Mouse (Mus musculus): ENCODE data around the gene Cspg5.

Cspg5 gene

DNA sequence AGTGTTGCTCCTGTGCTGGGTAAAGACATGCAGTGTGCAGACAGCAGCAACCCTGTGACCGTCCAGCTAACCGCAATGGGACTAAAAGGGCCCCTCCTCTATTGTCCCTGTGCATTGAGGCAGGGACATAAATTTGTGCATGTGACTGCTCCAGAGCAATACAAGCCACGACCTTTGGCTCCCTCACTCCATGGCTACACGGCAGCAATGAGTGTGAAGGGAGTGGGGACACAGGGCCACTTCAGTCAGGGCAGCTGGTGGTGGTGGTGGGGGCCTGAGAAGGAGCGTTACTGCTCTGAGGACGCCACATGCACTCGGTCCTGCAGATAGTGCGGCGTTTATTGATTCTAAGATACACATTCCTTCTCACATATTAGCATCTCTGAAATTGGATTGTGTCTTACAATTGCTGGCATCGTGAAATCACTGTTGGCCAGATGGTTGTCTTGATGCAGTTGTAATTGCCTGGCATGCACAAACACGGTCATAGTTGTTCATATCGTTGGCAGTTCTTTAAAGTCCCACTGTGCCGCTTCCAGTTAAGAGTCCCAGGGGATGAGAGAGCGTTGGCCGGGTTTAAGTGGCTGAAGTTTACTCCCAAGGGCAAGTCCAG is 11.9 kb downstream of the Cspg5 start:
- DNase-seq = no peak

DNA sequence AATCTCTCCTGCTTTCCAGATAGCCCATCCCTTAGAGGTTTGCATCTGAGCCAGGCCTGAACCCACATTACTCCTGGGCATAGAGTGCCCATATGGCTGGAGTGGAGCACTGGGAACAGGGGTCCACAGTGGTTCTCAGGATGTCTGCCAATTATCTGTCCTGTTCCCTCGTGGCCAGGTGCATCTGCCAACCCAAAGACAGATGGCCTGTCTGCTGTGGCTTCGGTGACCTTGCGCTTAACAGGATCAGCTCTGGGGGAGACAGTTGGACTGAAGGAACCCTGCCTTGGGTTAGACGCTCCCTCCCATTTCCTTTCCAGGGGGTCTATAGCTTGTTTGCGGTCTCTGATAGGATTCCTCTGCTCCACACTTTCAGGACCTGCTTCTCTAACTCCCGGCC is 15.1 kb downstream of the Cspg5 start:
- DNase-seq = no peak

- no peak for DNase-seq
These were observed 15.5 kb downstream of the Cspg5 start for GRCm38 (mm10) chr9:110259118-110259517.

DNA sequence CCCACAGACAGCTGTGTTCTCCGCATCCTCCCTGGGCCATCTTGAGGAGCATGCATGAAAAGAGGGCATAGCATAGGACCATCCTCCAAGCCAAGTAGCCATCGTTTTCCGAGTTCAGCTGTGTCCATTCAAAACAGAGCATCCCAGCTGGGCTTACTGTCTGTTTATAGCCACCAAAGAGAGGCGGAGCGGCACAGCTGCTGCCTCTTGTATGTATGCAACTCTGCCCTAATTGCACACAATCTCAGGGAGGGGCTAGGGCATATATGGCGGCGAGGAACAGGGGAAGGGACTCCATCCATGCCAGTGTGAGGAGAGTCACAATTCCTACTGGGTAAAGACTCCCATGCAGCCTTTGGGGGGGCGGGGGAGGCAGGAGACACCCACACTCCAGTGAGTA is 19.6 kb downstream of the Cspg5 start:
- no peak for DNase-seq

DNA sequence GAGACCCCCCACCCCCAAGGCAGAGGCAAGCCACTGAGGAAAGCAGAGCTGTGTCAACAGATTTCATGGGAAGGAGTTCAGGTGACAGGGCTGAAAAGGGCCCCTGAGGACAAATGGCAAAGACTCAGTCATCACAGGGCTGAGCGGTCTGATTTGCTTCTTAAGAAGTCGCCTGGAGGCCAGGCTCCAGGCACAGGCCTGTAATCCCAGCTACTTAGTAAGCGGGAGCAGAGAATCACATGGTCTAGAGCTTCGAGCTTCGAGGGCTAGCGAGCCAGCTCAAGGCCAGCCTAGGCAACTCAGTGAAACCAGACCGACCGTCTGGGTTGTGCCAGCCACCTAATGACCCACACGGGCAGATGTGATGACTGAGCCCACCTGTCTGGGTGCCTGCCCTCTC is 21.4 kb downstream of the Cspg5 start:
- DNase-seq = no peak

DNA sequence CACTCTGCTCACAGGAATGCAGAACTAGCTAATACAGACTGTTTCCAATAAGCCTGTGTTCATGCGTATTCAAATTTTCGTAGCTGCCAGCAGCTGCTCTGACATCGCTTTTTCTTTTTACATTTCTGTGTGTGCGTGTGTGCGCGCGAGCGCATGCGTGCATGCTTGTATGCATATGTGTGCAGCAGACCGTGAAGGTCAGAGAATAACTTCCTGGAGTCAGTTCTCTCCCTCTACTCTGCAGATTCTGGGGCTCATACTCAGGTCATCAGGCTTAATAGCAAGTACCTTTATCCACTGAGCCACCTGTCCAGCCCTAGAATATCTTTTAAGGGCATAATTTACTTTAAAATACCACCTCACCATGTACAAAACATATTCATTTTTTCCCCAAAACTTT is 24.8 kb downstream of the Cspg5 start:
- no peak for DNase-seq

GRCm38 (mm10) chr9:110272330-110272729 is 28.7 kb downstream of the Cspg5 start:
- DNase-seq = no peak

GRCm38 (mm10) chr9:110273507-110273906 is 29.9 kb downstream of the Cspg5 start:
- DNase-seq = no peak

DNA sequence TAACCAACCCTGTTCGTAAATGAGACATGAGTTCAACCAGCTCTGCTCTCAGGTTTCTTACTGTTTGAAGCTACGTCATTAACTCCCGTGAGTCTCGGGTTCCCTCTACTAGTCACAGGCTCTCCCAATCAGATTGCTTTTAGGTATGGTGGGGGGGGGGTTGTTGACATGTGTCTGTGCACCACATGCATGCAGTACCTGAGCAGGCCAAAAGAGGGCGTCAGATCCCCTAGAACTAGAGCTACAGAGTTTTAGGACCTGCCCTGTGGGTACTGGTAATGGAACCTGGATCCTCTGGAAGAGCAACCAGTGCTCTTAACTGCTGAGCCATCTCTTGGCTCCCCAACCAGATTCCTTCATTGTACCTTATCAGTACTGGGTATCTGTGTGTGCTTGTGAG is 32.3 kb downstream of the Cspg5 start:
- DNase-seq = peak; percentile 61

GRCm38 (mm10) chr9:110277431-110277881 is 33.9 kb downstream of the Cspg5 start:
- no peak for DNase-seq

- DNase-seq = peak; percentile 66
These were observed 40.6 kb downstream of the Cspg5 start for GRCm38 (mm10) chr9:110284075-110284697.

DNA sequence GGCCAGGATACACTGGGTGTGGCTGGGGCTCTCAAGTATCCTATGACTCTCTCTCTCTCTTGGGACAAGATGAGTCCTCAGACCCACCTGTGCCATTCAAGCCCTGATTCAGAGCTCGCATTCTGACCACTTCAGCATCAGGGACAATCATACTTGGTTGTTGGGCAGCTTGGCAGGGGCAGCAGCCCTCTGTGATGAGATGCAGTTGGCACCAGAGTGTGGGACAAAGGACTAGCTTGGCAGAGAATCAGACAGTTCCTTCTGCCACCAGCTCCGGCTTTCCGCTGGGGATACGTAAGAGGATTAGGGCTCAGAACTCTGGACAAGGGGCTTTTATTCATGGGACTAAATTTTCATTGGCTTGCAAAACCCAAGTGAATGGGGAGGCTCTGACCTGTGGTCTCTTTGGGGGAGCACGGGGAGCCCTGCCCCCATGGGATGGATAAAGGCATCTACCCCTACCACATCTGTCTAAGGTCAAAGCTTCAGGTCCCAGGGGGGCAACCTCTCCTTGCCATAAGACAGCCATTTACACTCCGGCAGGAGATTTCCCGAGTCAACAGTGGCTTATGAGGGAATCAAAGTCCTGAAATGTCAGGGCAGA is 43.8 kb downstream of the Cspg5 start:
- DNase-seq = peak; percentile 72

GRCm38 (mm10) chr9:110293254-110293718 is 49.7 kb downstream of the Cspg5 start:
- DNase-seq = peak; percentile 78

DNA sequence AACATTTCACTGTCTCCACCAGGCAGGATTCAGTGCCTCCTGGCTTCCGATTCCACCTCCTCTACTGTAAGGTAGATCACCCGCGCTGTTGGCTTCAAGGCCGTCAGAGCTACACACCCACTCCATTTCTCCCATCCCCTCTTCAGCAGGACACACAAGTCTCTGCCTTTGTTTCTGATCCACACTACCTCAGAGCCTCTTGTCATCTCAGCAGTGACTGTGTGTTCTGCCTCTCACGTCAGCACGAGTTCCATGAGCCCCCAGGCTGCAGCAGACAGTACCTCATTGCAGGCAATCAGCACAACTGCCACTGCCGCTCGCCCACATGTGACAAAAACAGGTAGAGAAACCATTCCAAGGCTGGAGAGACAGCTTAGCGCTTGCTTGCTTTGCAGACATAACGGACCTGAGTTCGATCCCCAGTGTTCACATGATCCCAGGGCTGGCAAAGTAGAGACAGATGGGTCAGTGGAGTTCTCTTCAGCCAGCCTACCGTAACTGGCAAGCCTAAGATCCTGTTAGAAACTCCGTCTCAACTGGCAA is 50.4 kb downstream of the Cspg5 start:
- peak; percentile 85 for DNase-seq

DNA sequence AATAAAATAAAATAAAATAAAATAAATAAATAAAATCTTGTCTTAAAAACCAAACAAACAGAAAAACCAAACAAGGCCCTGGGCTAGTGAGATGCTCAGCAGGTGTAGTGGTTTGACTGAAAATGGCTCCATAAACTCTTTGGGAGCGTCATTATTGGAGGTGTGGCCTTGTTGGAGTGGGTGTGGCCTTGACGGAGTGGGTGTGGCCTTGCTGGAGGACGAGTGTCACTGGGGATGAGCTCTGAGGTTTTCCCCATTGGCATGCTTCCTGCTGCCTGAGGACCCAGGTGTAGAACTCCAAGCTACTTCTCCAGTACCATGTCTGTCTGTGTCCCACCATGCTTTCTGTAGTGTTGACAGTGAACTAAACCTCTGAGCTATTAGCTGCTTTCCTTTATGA is 51.2 kb downstream of the Cspg5 start:
- peak; percentile 82 for DNase-seq

- peak; percentile 93 for DNase-seq
These were observed 53.5 kb downstream of the Cspg5 start for GRCm38 (mm10) chr9:110296867-110297627.

DNA sequence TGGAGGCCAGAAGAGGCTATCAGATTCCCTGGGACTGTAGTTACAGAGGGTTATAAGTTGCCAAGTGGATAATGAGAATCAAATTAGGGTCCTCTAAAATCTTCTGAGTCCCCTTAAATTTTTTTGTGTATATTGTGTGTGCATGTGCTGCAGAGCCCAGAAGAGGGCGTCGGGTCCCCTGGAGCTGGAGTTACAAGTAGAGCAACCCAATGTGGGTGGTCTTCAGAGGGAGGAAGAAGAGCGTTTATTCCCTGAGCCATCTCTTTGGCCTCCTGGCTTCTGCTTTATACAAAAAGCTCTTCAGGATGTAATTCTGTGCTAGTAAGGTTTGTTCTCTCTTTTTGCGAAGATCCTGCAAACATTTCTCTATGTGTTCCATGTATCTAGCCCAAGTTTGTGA is 60.9 kb downstream of the Cspg5 start:
- DNase-seq = no peak

DNA sequence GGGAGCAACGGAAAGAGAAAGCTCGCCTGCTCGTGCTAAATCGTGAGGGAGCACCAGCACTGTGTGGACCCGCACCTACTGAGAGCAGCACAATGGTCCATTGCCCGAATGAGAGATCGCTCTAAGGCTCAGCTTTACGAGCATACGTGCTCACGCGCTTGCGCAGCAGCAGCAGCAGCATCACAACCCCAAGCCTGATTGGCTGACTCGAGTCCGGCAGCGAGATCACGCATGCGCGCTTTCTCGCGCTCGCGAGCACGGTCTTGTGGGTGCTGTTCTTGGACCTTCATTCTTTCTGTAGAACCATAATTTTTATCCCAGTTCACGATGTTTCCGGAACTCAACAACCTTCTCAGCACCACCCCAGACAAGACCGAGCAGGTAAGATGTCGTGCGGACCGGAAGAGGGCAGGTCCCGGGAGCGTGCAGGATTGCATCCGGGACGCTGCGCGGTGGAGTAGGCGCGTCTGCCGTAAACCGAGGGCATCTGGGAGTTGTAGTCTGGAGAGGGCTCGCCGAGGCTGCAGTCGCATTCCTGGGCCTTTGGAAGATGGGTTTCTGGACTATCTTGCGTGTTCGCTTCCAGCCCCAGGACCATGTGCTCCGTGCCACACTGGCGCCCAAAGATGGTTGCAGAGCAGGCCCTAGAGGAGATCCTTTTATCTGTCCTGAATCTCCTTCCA is 61.5 kb downstream of the Cspg5 start, which contains the start of gene Elp6:
Gene Elp6, plus strand, starts transcription at position 205 of the 683 bp plus-strand sequence.
- DNase-seq = peak; percentile 99

DNA sequence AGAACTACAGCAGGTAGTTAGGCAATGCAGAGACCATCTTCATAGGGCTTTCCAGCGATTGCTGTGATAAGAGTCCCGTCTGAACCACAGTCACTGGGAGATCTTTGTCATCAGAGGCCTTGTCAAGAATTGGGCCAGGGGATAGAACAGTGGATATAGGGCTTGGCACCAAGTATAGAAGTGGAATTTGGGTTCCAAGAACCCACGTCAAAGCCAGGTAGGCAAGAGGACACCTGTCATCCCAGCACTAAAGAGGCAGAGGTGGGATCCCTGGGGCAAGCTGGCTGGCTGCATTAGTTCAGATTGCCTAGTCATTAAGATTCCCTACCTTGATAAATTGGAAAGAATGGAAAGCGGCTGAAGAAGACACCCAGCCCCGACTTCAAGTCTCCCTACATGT is 62.8 kb downstream of the Cspg5 start:
- DNase-seq = no peak

All from heart, adult 11 months (tissue).